Mouse (Mus musculus) kidney, postnatal 0 days (tissue): ENCODE measurements around the gene Il11ra1. TPM values are rescaled to one million over a fixed set of nuclear protein-coding genes. Genes with fewer than 3 reads are reported as not detected.
A peak's percentile ranks its signal among the peaks of the same experiment; 100 is the strongest.

Source experiments
- ATAC-seq: fragments of 200-750 bp; cut with Nextera tagmentation; replicated peaks from 2 replicates; pipeline ENCODE4 v1.8.0; 2017; ENCODE audit warnings: low read depth, moderate number of reproducible peaks, moderate TSS enrichment, moderate library complexity; ENCODE audit not compliant: low FRiP score
- DNase-seq: peaks from one replicate; pipeline ENCODE4 v3.0.0-alpha.2; 2016; ENCODE audit warnings: low spot score
- H3K27ac ChIP-seq: fragments of 300-500 bp; sonication (generic); 2 replicates; pipeline ENCODE4 v1.5.1; 2014; ENCODE audit warnings: mild to moderate bottlenecking
- H3K27me3 ChIP-seq: fragments of 300-500 bp; sonication (generic); 2 replicates; pipeline ENCODE4 v1.6.1; 2014; ENCODE audit warnings: low read length, mixed read lengths; ENCODE audit not compliant: insufficient read depth
- H3K36me3 ChIP-seq: fragments of 300-500 bp; sonication (generic); 2 replicates; pipeline ENCODE4 v1.6.1; 2014; ENCODE audit warnings: low read length, mixed read lengths; ENCODE audit not compliant: insufficient read depth
- H3K4me1 ChIP-seq: fragments of 300-500 bp; sonication (generic); replicated peaks from 2 replicates; pipeline ENCODE4 v1.6.1; 2014; ENCODE audit warnings: antibody characterized with exemption, low read length, mixed read lengths; ENCODE audit not compliant: insufficient read depth
- H3K4me2 ChIP-seq: fragments of 300-500 bp; sonication (generic); 2 replicates; pipeline ENCODE4 v1.6.1; 2014; ENCODE audit warnings: mild to moderate bottlenecking, low read length, moderate library complexity, mixed read lengths
- H3K4me3 ChIP-seq: fragments of 300-500 bp; sonication (generic); replicated peaks from 2 replicates; pipeline ENCODE4 v1.5.1; 2014; ENCODE audit warnings: low read depth, low read length
- H3K9ac ChIP-seq: fragments of 300-500 bp; sonication (generic); 2 replicates; pipeline ENCODE4 v1.6.1; 2014; ENCODE audit warnings: low read depth, low read length
- H3K9me3 ChIP-seq: fragments of 300-500 bp; sonication (generic); replicated peaks from 2 replicates; pipeline ENCODE4 v1.6.1; 2016; ENCODE audit warnings: low read length, inconsistent platforms, mixed read lengths
- CTCF ChIP-seq: IDR thresholded peaks from 2 replicates; pipeline ENCODE4 v1.5.1; 2016; ENCODE audit warnings: antibody characterized with exemption, low read depth, mild to moderate bottlenecking, moderate library complexity
- WGBS: fragments of 180-500 bp; shearing (Covaris S2); extraction: QIAGEN DNeasy Blood & Tissue Kit; methylation state at CpG from one replicate; pipeline ENCODE4 v1.1.7; 2014; 5-methylcytosine and 5-hydroxymethylcytosine counted together
- polyA plus RNA-seq: library from polyadenylated mRNA; unstranded; fragments of >200 nt; fragmentation: Nextera tagmentation; extraction: Ambion mirVana; gene quantifications from 2 replicates; pipeline ENCODE4 v1.2.1, GENCODE M21; 2015

The Il11ra1 gene
- polyA plus RNA-seq, 1 experiment from 2014 or later, result 159 TPM

DNA sequence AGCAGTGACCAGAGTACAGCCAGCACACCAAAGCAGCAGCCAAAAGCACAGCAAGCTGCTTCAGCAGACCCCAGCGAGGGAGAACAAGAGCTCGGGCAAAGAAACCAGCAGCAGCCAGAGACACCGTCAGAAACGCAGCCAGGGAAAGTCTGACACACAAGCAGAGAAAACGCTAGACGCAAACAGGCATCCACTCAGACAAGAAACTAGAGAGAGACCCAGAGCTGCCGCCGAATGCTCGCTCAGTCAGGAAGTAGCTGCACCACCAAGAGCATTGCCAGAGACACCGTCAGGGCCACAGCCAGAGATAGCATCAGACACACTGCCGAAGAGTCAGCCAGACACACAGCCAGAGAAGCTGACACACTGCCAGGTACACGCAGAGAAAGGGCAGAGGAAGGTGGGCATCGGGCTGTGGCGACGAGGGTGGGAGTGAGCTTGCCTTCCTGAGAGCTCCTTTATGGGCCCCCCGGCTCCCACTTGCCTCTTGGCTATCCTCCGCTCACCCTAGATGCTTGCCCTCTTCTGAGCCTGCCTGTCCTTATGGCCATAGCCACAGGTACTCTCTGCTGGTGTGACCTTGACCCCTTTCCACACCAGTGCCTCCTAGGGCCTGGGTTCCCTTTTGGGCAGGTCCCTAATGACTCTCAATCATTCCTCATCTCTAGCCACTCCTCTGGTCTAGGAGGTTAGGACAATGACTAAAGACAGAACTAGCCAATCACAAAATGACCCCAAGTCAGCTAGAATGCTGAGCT lies 23.4 kb upstream of the Il11ra1 start:
- Histone ChIP-seq H3K4me1 (peaks cover 41% of the 10 kb centered on the region), H3K4me2 (no peak overlapping the region), H3K9ac (no peak overlapping the region), H3K9me3 (no peaks in the 10 kb centered on the region), H3K27me3 (no peaks in the 10 kb centered on the region; the same call in 1 of the 2 replicates), H3K27ac (peak overlapping the region; percentile 40; the same call in 1 of the 2 replicates), H3K36me3 (no peaks in the 10 kb centered on the region), H3K4me3 (no peak overlapping the region)
- no peak for TF ChIP-seq CTCF
- 56% methylated on average over 17 of the region's 17 CpGs for whole genome bisulfite sequencing
- ATAC-seq (peak; percentile 77; the same call in 1 of the 2 replicates), DNase-seq (no peak)

DNA sequence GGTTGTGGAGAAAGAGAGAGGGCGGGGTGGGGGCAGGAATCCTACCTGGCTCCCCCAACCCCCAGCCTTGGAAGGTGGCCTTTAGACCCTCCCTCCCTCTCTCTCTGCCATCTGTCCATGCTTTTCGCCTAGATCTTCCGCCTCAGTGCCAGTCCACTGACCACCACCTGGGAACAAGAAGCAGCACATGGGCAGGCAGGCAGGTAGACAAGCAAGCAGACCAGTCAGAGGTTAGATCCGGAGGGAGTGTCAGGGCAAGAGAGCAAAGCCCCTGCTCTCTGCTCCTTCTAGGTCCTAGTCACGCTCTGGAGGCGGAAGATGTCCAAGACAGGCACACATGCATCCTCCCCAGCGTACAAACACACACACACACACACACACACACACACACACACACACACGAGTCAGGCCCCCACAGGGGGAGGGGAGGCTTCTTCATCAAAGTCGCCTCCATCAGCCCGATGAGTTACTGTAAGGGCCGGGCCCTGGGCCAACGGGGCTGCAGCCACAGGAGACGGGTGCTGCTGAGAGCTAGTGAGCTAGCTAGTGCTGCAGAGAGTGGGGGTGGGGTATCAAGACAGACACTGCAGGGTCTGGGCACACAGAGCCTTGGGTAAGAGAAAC lies 22.7 kb upstream of the Il11ra1 start:
- H3K9me3 ChIP-seq, result no peaks in the 10 kb centered on the region
- no peak overlapping the region for H3K4me2 ChIP-seq
- 0 out of 2 replicates have a peak overlapping the region, but pooled peaks have one; percentile 8 for H3K27ac ChIP-seq
- 29% methylated on average over 13 of the region's 13 CpGs for WGBS
- no peak for TF ChIP-seq CTCF
- H3K36me3 ChIP-seq, result no peaks in the 10 kb centered on the region
- H3K9ac ChIP-seq, result no peak overlapping the region
- H3K4me3 ChIP-seq, result no peak overlapping the region
- H3K27me3 ChIP-seq, result no peaks in the 10 kb centered on the region; the same call in 1 of the 2 replicates
- DNase-seq (peak; percentile 77), ATAC-seq (peak; percentile 77)
- H3K4me1 ChIP-seq, result peaks cover 35% of the 10 kb centered on the region

DNA sequence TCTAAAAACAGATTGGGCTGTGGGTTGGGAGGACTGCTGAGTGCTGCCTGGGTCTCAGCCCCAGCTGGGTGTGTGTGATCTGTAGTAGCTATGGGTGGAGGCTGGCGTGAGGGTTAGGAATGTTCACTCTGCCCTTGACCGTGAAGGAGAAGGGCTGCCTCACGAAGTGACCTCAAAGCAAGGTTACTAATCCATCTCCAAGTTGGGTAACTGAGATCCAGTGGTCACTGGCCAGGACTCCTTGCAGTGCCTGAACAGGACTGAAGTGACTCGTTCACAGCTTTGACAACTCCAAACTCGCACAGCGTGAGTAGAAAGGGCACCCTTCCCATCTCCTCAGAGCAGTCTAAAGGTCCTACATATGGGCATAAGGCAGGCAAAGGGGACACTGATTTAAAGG lies 20.9 kb upstream of the Il11ra1 start:
- H3K27me3 ChIP-seq, result no peaks in the 10 kb centered on the region; the same call in 1 of the 2 replicates
- 43% methylated on average over 6 of the region's 6 CpGs for WGBS
- H3K27ac ChIP-seq, result peak overlapping the region; percentile 28; the same call in 1 of the 2 replicates
- no peak overlapping the region for H3K9ac ChIP-seq
- no peaks in the 10 kb centered on the region for H3K36me3 ChIP-seq
- DNase-seq (no peak), ATAC-seq (no peak)
- H3K9me3 ChIP-seq, result no peaks in the 10 kb centered on the region
- H3K4me1 ChIP-seq, result peaks cover 33% of the 10 kb centered on the region
- TF ChIP-seq CTCF, result no peak
- H3K4me3 ChIP-seq, result no peak overlapping the region
- no peak overlapping the region for H3K4me2 ChIP-seq

DNA sequence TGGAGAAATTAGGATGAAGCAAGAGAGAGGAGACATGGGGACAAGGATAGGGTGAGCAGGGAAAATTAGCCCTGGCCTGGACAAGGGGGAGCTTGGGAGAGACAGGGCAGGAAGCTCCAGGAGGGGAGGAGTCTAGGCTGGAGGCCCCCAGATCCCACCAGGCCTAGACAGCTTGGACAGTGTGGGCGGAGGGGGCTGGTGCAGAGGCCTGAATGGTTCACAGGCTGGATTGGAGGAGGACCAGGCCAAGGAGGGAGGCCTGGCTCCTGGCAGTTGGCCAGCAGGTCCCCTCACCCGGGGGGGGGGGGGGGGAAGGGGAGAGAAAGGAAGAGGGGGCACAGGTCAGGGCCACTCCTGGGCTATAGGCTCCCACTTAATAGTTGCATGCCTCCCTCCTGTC lies 20.5 kb upstream of the Il11ra1 start:
- no peak for ATAC-seq
- Histone ChIP-seq H3K9me3 (no peaks in the 10 kb centered on the region), H3K36me3 (no peaks in the 10 kb centered on the region), H3K9ac (no peak overlapping the region), H3K27me3 (no peaks in the 10 kb centered on the region; the same call in 1 of the 2 replicates), H3K4me3 (no peak overlapping the region), H3K4me2 (no peak overlapping the region), H3K27ac (peak overlapping the region; percentile 28; the same call in 1 of the 2 replicates), H3K4me1 (peaks cover 33% of the 10 kb centered on the region)
- DNase-seq, result peak; percentile 45
- TF ChIP-seq CTCF, result no peak
- WGBS, result 40% methylated on average over 1 of the region's 2 CpGs

DNA sequence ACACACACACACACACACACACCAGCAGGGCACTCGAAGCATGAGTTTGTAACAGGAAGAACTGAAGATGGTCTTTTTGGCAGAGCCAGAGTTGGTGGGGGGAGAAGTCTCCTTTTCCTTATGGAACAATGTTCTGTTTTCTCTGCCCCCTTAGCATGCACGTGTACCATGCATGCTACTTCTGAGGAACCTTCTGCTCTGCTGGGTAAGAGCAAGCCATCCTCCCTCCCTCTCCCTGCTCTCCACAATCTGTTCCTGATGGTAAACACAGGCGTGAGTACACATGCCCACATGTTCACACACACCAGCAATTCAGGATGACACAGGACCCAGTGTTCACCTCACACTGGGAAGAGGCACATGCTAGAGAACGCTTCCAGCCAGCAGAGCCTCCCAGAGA lies 18.6 kb upstream of the Il11ra1 start:
- ATAC-seq (no peak), DNase-seq (no peak)
- Histone ChIP-seq H3K27ac (no peak overlapping the region), H3K4me1 (peaks cover 28% of the 10 kb centered on the region), H3K36me3 (no peaks in the 10 kb centered on the region), H3K4me2 (no peak overlapping the region), H3K9me3 (no peaks in the 10 kb centered on the region), H3K4me3 (no peak overlapping the region), H3K9ac (no peak overlapping the region), H3K27me3 (no peaks in the 10 kb centered on the region; the same call in 1 of the 2 replicates)
- TF ChIP-seq CTCF, result no peak
- WGBS, result 68% methylated on average over 4 of the region's 4 CpGs

DNA sequence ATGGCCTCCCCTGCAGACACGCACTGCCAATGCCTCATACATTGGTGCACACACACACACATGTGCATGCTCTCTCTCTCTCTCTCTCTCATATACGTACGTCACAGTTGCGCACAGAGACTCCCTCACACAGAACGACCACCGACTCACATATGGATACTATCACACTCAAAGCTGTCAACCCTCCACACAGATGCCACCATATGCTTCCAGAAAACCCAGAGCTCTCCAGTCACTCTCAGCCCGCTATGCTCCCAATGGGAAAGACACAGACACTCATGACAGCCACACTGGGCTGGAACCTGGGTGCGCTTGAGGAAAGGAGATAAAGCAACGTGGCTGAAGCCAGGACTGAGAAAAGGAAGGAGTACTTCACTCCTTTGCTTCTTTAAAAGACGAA lies 17.8 kb upstream of the Il11ra1 start:
- H3K27ac ChIP-seq, result no peak overlapping the region
- H3K9me3 ChIP-seq, result no peaks in the 10 kb centered on the region
- no peak for DNase-seq
- no peak overlapping the region for H3K4me2 ChIP-seq
- no peaks in the 10 kb centered on the region for H3K36me3 ChIP-seq
- WGBS, result 72% methylated on average over 10 of the region's 10 CpGs
- H3K4me1 ChIP-seq, result peaks cover 21% of the 10 kb centered on the region
- no peak overlapping the region for H3K9ac ChIP-seq
- no peak for ATAC-seq
- no peaks in the 10 kb centered on the region; the same call in 1 of the 2 replicates for H3K27me3 ChIP-seq
- no peak overlapping the region for H3K4me3 ChIP-seq
- no peak for TF ChIP-seq CTCF
